Mouse (Mus musculus) brain, embryonic 14.5 days (tissue): Measurements from ENCODE around the gene Cobl.

ENCODE experiments used
- CTCF ChIP-seq: fragments of 200-500 bp; IDR thresholded peaks from 2 replicates; pipeline ENCODE4 v1.5.1; 2012; ENCODE audit warnings: inconsistent platforms, mild to moderate bottlenecking, moderate library complexity, borderline replicate concordance; ENCODE audit not compliant: insufficient read depth, insufficient read length; ENCODE audit errors: extremely low read depth
- POLR2A ChIP-seq: fragments of 200-500 bp; IDR thresholded peaks from 2 replicates; pipeline ENCODE4 v1.6.1; 2012; ENCODE audit warnings: mild to moderate bottlenecking, inconsistent platforms, borderline replicate concordance; ENCODE audit not compliant: poor library complexity, insufficient read depth, insufficient read length, severe bottlenecking; ENCODE audit errors: extremely low read depth

DNA sequence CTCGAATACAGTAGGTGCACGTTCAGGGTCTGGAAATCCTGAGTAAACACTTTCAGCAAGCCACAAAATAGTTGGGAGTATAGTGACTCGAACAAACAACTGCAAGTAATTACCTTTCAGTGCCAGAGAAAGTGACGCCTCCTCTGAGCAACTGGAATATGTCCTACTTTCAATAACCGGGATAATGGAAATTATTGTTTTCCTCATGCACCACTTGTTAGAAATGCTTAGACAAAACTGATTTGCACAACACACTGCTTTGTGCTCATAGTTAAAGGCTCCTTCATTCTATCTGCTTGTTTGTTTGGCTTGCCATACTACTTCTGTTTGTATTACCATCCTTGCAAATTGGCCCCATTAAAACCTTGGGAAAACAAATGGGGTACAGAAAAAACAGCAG lies 21.6 kb downstream of the Cobl start:
- TF ChIP-seq POLR2A: no peak
- no peak for TF ChIP-seq CTCF
